Mouse (Mus musculus) lung, embryonic 15.5 days (tissue): ENCODE results near the gene 2010300C02Rik. TPM values are rescaled to one million over a fixed set of nuclear protein-coding genes. Genes with fewer than 3 reads are reported as not detected.

Experiments
- ATAC-seq: fragments of 200-750 bp; cut with Nextera tagmentation; 2 replicates; pipeline ENCODE4 v1.8.0; 2017; ENCODE audit warnings: moderate number of reproducible peaks, borderline replicate concordance; ENCODE audit not compliant: low FRiP score, low TSS enrichment; ENCODE audit errors: extremely low read depth
- H3K27ac ChIP-seq: fragments of 300-500 bp; sonication (generic); 2 replicates; pipeline ENCODE4 v1.5.1; 2015; ENCODE audit warnings: moderate library complexity, mild to moderate bottlenecking, inconsistent platforms
- H3K27me3 ChIP-seq: fragments of 300-500 bp; sonication (generic); 2 replicates; pipeline ENCODE4 v1.6.1; 2015; ENCODE audit warnings: inconsistent platforms
- H3K36me3 ChIP-seq: fragments of 300-500 bp; sonication (generic); 2 replicates; pipeline ENCODE4 v1.6.1; 2015; ENCODE audit warnings: inconsistent platforms
- H3K4me1 ChIP-seq: fragments of 300-500 bp; sonication (generic); 2 replicates; pipeline ENCODE4 v1.6.1; 2015; ENCODE audit warnings: inconsistent platforms
- H3K4me2 ChIP-seq: fragments of 300-500 bp; sonication (generic); 2 replicates; pipeline ENCODE4 v1.6.1; 2015; ENCODE audit warnings: inconsistent platforms, mild to moderate bottlenecking, moderate library complexity
- H3K4me3 ChIP-seq: fragments of 300-500 bp; sonication (generic); 2 replicates; pipeline ENCODE4 v1.5.1; 2015; ENCODE audit warnings: mild to moderate bottlenecking, inconsistent platforms
- H3K9ac ChIP-seq: fragments of 300-500 bp; sonication (generic); 2 replicates; pipeline ENCODE4 v1.6.1; 2015; ENCODE audit warnings: inconsistent platforms
- H3K9me3 ChIP-seq: fragments of 300-500 bp; sonication (generic); 2 replicates; pipeline ENCODE4 v1.6.1; 2016; ENCODE audit warnings: inconsistent platforms
- WGBS: fragments of 180-500 bp; shearing (Covaris S2); methylation state at CpG from one replicate; pipeline ENCODE4 v1.1.7; 2015; 5-methylcytosine and 5-hydroxymethylcytosine counted together
- polyA plus RNA-seq: library from polyadenylated mRNA; unstranded; fragments of >200 nt; fragmentation: Nextera tagmentation; extraction: Ambion mirVana; gene quantifications from 2 replicates; pipeline ENCODE4 v1.2.1, GENCODE M21; 2015

2010300C02Rik gene
- polyA plus RNA-seq, 1 experiment from 2014 or later, result 12.1 TPM

DNA sequence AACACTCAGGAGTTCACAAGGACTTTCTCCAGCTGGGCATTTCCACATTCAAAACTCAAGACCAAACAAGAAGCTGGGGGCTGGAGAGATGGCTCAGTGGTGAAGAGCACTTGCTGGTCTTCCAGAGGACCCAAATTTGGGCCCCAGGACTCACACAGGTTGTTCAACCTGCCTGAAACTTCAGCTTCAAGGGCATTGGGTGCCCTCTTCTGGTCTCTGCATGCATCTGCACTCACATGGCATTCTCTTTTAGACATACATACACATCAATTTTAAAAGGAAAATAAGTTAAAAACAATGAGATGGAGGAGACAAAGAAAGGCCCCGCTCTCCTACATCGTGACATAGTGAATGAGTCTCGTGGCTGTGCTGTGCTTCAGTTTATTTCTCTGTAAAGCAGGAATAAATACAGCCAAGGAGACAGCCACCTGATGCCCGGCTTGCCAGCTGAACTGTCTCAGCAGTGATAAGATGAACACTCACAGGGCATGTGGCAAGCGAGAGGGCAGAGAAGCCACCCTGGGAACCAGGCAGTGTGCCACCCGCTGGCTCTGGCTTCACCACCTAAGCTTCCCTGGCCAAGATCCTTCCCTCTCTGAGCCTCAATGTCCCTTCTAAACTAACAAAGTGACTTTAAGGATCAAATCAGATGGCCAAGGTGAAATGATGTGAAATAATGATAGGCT is 11.5 kb downstream of the 2010300C02Rik start:
- WGBS, result 83% methylated on average over 6 of the region's 6 CpGs
- no peaks in the 10 kb centered on the region for H3K4me1 ChIP-seq
- no peaks in the 10 kb centered on the region for H3K27me3 ChIP-seq
- no peak overlapping the region for H3K4me3 ChIP-seq
- 0 out of 2 replicates have a peak, but pooled peaks cover 4% of the 10 kb centered on the region for H3K9me3 ChIP-seq
- H3K36me3 ChIP-seq, result no peaks in the 10 kb centered on the region
- H3K9ac ChIP-seq, result no peak overlapping the region
- H3K4me2 ChIP-seq, result no peak overlapping the region
- no peak overlapping the region for H3K27ac ChIP-seq
- no peak for ATAC-seq

DNA sequence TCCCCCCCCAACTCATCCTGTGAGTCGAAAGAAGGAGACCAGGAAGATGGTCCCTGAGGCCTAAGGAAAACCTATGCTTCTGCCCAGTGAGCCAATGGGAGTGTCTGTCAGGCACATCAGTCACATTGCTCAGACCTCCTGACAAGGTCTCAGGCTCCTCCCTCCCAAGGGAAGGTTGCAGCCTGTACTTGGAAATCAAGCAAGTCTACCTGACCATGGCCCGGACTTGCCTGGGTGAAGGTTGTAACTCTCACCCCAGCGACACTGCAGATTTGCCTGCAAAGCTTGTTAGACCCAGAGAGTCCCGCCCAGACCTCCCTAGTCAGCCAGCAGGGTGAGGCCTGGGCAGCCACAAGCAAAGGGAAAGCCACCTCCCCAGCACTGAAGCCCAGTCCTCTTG is 17.6 kb downstream of the 2010300C02Rik start:
- no peak overlapping the region for H3K4me2 ChIP-seq
- peaks cover 15% of the 10 kb centered on the region for H3K4me1 ChIP-seq
- no peak overlapping the region for H3K4me3 ChIP-seq
- 0 out of 2 replicates have a peak, but pooled peaks cover 4% of the 10 kb centered on the region for H3K9me3 ChIP-seq
- H3K36me3 ChIP-seq, result no peaks in the 10 kb centered on the region
- WGBS, result 61% methylated on average over 4 of the region's 4 CpGs
- H3K27ac ChIP-seq, result no peak overlapping the region
- H3K9ac ChIP-seq, result no peak overlapping the region
- ATAC-seq, result no peak
- no peaks in the 10 kb centered on the region for H3K27me3 ChIP-seq

DNA sequence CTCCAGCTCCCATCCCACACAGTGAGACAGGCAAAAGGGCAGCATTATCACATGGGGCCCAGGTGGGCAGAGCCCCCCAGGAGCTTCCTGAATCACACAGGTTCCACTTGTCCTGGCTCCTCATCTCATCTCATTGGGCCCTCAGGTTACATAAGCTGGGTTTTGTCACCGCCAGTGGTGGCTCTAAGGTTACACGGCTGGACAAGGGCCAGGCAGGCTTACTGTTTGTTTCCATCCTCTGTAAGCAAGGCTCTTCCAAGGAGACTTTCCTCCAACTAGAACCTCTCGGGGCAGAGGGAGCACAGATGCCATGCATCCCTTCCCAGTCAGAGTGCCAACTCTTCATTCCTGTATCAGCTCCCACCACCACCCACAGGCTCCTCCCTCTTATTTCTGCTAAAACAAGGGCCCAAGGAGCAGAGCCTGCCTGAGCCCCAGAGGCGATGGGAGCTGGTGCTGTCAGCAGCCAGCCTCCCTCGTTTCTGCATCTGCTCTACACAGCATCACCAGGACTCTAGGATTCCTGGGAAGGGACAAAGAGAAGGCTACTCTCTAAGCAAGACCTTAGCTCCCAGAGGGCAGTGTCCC is 20.9 kb downstream of the 2010300C02Rik start:
- WGBS, result 45% methylated on average over 5 of the region's 5 CpGs
- Histone ChIP-seq H3K9ac (no peak overlapping the region), H3K27me3 (no peaks in the 10 kb centered on the region), H3K9me3 (no peaks in the 10 kb centered on the region), H3K4me1 (peaks cover 37% of the 10 kb centered on the region), H3K4me3 (no peak overlapping the region), H3K36me3 (no peaks in the 10 kb centered on the region), H3K27ac (no peak overlapping the region), H3K4me2 (no peak overlapping the region)
- ATAC-seq, result no peak

DNA sequence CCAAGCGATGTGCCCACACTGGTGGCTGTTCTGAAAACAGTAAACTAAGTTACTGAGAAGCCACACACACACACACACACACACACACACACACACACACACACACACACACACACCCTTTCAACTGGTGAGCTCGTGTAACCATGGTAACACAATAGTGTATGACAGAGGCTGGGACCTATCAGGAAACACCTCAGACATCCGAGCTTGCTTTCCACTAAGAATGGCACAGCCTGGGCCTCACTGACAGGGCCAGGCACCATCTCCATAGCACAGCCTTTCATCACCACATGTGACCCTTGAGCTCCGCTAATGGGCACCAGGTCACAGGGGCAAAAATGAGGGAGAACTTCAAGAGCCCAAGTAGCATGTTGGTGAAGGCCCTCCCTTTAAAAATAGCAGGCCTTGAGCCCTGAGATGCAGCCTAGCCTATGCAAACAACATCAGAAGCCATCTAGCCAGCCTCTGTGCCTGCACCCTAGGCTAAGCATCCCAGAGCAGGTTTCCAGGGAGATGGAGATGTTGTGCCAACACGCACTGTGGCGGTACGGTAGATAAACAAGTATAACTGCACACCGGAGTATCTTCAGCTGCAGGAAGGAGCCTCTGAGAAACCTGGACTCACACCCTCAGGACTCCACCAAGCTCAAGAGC is 21.6 kb downstream of the 2010300C02Rik start:
- H3K27ac ChIP-seq, result no peak overlapping the region
- no peaks in the 10 kb centered on the region for H3K36me3 ChIP-seq
- no peak overlapping the region for H3K4me2 ChIP-seq
- peaks cover 37% of the 10 kb centered on the region for H3K4me1 ChIP-seq
- H3K9me3 ChIP-seq, result no peaks in the 10 kb centered on the region
- peak; percentile 60 for ATAC-seq
- H3K27me3 ChIP-seq, result no peaks in the 10 kb centered on the region
- 42% methylated on average over 8 of the region's 8 CpGs for WGBS
- no peak overlapping the region for H3K4me3 ChIP-seq
- H3K9ac ChIP-seq, result no peak overlapping the region

DNA sequence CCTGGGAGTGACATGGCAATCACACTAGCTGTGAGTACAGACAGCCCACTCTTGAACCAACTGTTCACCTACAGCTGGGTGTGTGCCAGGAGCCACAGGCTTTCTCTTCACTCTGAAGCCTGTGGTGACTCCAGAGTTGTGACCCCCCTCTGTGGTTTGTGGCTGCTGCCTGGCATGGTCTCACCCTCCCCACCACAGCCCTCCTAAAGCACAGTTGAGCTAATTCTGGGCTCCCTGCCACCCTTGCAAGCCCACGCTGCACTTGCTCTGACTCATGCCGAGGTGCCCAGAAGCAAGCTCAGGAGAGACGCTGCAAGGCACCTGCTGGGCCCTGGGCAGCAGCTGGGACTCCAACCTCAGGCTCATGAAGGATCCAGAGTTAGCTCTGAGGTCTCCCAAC is 23.0 kb downstream of the 2010300C02Rik start:
- Histone ChIP-seq H3K9me3 (no peaks in the 10 kb centered on the region), H3K36me3 (no peaks in the 10 kb centered on the region), H3K27ac (peak overlapping the region; percentile 47), H3K4me3 (no peak overlapping the region), H3K4me1 (peaks cover 37% of the 10 kb centered on the region), H3K27me3 (no peaks in the 10 kb centered on the region), H3K4me2 (no peak overlapping the region), H3K9ac (no peak overlapping the region)
- WGBS, result 46% methylated on average over 3 of the region's 3 CpGs
- ATAC-seq, result peak; percentile 43; the same call in 1 of the 2 replicates

DNA sequence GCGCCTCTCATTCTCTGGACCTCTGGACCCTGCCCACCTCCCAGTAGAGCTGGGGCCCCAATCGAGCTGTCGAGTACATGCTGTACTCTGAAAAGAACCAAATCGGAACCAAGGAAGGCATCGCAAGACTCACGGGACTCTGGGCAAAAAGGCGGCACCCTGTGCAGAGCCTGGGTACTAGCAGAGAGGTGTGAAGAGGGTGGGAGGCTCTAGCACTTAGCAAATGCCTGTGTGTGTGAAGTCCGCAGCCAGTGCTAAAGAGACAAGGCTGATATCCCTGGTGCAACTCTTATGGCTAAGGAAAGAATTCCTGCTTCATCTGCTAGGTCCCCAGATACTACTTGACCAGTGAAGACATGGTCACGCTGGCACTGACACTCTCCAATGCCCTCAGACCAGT is 24.2 kb downstream of the 2010300C02Rik start:
- Histone ChIP-seq H3K27ac (no peak overlapping the region), H3K4me1 (peaks cover 42% of the 10 kb centered on the region), H3K9me3 (no peaks in the 10 kb centered on the region), H3K27me3 (no peaks in the 10 kb centered on the region), H3K4me3 (no peak overlapping the region), H3K9ac (no peak overlapping the region), H3K36me3 (no peaks in the 10 kb centered on the region), H3K4me2 (no peak overlapping the region)
- no peak for ATAC-seq
- WGBS, result 79% methylated on average over 9 of the region's 9 CpGs

DNA sequence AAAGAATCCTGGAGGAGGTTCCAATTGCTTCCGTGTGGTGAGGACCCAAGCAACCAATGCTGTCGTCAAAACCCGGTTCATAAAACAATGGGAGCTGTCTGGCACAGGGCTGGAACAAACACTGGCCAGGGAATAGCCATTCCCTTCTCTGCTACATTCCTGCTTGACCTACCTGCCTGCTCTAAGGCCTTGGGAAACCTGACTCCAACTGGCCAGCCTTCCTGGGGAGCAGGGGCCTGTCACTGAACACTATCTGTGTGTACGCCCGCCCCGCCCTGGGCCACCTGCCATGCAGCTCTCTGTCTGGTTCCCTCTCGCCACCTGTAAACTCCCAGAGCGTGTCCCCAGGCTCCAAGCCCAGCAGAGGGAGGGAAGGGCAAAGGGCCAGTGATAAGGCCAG is 25.5 kb downstream of the 2010300C02Rik start:
- no peak overlapping the region for H3K4me2 ChIP-seq
- no peaks in the 10 kb centered on the region for H3K9me3 ChIP-seq
- H3K36me3 ChIP-seq, result no peaks in the 10 kb centered on the region
- H3K27ac ChIP-seq, result peak overlapping the region; percentile 66
- WGBS, result 26% methylated on average over 8 of the region's 8 CpGs
- no peak overlapping the region for H3K4me3 ChIP-seq
- H3K27me3 ChIP-seq, result no peaks in the 10 kb centered on the region
- peaks cover 42% of the 10 kb centered on the region for H3K4me1 ChIP-seq
- H3K9ac ChIP-seq, result no peak overlapping the region
- ATAC-seq, result 0 out of 2 replicates have a peak, but pooled peaks have one; percentile 5

DNA sequence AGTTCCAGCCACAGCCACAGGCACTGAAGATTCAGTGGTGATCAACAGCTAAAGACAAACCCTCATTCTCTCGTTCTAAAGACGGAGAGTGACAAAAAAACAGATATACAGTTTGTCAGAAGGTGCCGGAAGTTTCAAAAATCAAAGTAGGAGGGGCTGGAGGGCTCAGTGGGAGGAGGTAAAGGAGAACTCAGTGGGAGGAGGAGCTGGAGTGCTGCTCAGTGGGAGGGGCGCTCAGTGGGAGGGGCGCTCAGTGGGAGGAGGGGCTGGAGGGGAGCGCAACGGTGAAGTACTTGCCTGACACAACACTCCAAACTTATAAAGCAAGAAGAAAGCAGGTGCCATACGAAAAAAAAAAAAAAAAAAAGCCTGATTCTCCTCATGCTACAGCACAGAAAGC is 28.7 kb downstream of the 2010300C02Rik start:
- 30% methylated on average over 8 of the region's 8 CpGs for WGBS
- no peak overlapping the region for H3K4me3 ChIP-seq
- H3K4me1 ChIP-seq, result peaks cover 33% of the 10 kb centered on the region
- H3K27ac ChIP-seq, result no peak overlapping the region
- H3K4me2 ChIP-seq, result no peak overlapping the region
- ATAC-seq, result no peak
- H3K9ac ChIP-seq, result no peak overlapping the region
- H3K9me3 ChIP-seq, result no peaks in the 10 kb centered on the region
- H3K36me3 ChIP-seq, result no peaks in the 10 kb centered on the region
- H3K27me3 ChIP-seq, result no peaks in the 10 kb centered on the region

DNA sequence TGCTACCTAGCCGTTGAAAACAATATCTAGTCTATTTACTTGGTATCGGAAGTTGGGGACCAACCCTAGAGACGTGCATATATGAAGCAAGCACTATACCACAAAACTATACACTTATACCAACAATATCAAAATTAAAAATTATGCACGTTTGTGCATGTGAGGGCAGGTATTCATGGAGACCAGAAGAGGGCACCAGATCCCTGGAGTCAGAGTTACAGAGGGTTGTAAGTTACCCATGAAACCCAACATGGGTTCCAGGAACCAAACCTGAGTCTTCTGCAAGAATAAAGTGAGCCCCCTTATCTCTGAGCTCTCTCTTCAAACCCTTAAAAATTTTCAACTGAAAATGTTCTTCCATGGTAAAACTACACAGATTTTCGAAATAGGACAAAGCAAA is 29.2 kb downstream of the 2010300C02Rik start:
- Histone ChIP-seq H3K27me3 (no peaks in the 10 kb centered on the region), H3K27ac (no peak overlapping the region), H3K36me3 (no peaks in the 10 kb centered on the region), H3K4me2 (no peak overlapping the region), H3K4me1 (peaks cover 36% of the 10 kb centered on the region), H3K9ac (no peak overlapping the region), H3K4me3 (no peak overlapping the region), H3K9me3 (no peaks in the 10 kb centered on the region)
- WGBS, result 72% methylated on average over 5 of the region's 5 CpGs
- no peak for ATAC-seq

DNA sequence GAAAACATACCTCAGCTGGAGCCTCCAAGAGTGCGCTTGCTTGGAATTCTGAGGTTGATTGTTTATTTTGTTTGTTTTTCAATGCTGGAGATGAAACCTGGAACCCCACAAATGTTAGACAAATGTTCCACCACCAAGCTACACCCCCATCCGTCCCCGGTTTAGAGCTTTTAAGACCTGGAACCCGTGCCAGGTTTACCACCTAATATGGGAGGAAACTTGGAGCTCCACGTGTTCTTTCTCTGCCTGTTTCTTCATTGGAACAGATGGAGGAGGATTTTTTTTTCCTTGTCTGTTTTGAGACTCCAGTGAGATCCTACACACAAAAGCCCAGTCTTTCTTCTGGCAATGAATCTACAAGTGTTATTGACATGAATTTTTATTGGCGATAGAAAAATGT is 30.2 kb downstream of the 2010300C02Rik start:
- 65% methylated on average over 6 of the region's 6 CpGs for WGBS
- no peaks in the 10 kb centered on the region for H3K27me3 ChIP-seq
- H3K4me2 ChIP-seq, result no peak overlapping the region
- ATAC-seq, result no peak
- no peaks in the 10 kb centered on the region for H3K9me3 ChIP-seq
- H3K36me3 ChIP-seq, result no peaks in the 10 kb centered on the region
- no peak overlapping the region for H3K27ac ChIP-seq
- no peak overlapping the region for H3K4me3 ChIP-seq
- H3K9ac ChIP-seq, result no peak overlapping the region
- H3K4me1 ChIP-seq, result peaks cover 32% of the 10 kb centered on the region

DNA sequence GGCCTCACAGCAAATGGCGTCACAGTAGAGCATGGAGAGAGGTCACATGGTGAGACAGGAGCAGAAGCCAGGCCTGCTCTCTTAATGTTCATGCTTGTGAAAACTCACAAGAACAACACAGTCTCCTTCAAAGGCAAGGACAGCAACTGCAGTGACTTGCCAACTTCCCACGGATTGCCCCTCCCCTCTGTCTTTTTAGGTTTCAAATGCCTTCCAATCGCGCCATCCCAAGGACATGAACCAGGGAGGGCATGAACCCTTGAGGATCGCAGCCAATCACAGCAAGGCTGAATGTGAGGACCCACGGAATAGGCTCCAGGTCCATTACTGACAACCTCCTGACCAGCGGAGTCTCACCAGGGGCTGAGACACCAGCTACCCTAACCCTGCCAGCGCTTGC is 31.5 kb downstream of the 2010300C02Rik start:
- H3K4me2 ChIP-seq, result no peak overlapping the region
- 36% methylated on average over 8 of the region's 8 CpGs for WGBS
- ATAC-seq, result no peak

DNA sequence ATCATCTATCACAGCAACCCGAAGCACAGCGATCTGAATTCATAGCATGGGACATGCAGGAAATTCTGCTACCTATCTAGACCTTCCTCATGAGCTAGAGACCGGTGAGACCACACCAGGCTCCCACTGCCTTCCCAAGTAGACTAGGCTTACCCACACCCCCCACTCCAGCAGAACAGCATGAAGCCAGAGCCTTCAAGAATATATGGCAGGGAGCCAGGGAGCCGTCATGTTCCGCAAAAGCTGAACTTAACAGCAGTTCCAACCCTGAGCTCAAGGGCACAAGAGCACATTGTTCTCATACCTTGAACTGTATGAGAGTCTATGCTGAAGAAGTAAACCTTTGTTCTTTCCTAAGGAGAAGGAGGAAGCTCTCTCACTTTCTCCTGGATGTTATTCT is 32.4 kb downstream of the 2010300C02Rik start:
- Histone ChIP-seq H3K9me3 (no peaks in the 10 kb centered on the region), H3K4me2 (peak overlapping the region; percentile 47), H3K27me3 (no peaks in the 10 kb centered on the region), H3K36me3 (no peaks in the 10 kb centered on the region), H3K9ac (no peak overlapping the region), H3K27ac (peak overlapping the region; percentile 90), H3K4me3 (peak overlapping the region; percentile 10; the same call in 1 of the 2 replicates), H3K4me1 (peaks cover 24% of the 10 kb centered on the region)
- WGBS, result 35% methylated on average over 5 of the region's 5 CpGs
- ATAC-seq, result peak; percentile 76

More for the DNA sequence above, 31.5 kb downstream of the 2010300C02Rik start:
- Histone ChIP-seq H3K36me3 (no peaks in the 10 kb centered on the region), H3K9me3 (no peaks in the 10 kb centered on the region), H3K27ac (peak overlapping the region; percentile 85), H3K4me1 (peaks cover 24% of the 10 kb centered on the region), H3K27me3 (no peaks in the 10 kb centered on the region), H3K9ac (no peak overlapping the region), H3K4me3 (no peak overlapping the region)
